Mouse (Mus musculus): Measurements from ENCODE around the gene Isg15. TPM values are rescaled to one million over a fixed set of nuclear protein-coding genes. Genes with fewer than 3 reads are reported as not detected.

Gene Isg15
- total and polyA plus RNA-seq, 2 experiments from 2014 or later: 1.7 to 3.9 TPM

- Histone ChIP-seq H3K4me3 (ENCODE audit: low read depth, low read length) (no peak overlapping the region), H3K9me3 (ENCODE audit: low read length) (no peaks in the 10 kb centered on the region), H3K4me1 (ENCODE audit: insufficient read depth, low read length) (no peaks in the 10 kb centered on the region), H3K9ac (replicated peaks; ENCODE audit: low read length, poor library complexity, severe bottlenecking) (no peak overlapping the region), H3K27ac (ENCODE audit: low read depth, low read length) (no peak overlapping the region), H3K36me3 (ENCODE audit: insufficient read depth, low read length) (no peaks in the 10 kb centered on the region; the same call in 1 of the 2 replicates), H3K27me3 (ENCODE audit: insufficient read depth, low read length) (no peaks in the 10 kb centered on the region), H3K4me2 (ENCODE audit: low read depth, low read length, poor library complexity, severe bottlenecking) (no peak overlapping the region)
- ATAC-seq (ENCODE audit: low FRiP score) (no peak), DNase-seq (ENCODE audit: low spot score) (no peak)
- no peak for TF ChIP-seq CTCF (IDR thresholded peaks at IDR 0.05)
- WGBS: 81% methylated on average over 16 of the region's 16 CpGs
These were observed 17.2 kb upstream of the Isg15 start for GRCm38 (mm10) chr4:156217838-156218237.

GRCm38 (mm10) chr4:156217022-156217669, 16.5 kb upstream of the Isg15 start:
- no peak overlapping the region for H3K9ac ChIP-seq (replicated peaks; ENCODE audit: low read length, poor library complexity, severe bottlenecking)
- no peak overlapping the region for H3K4me2 ChIP-seq (ENCODE audit: low read depth, low read length, poor library complexity, severe bottlenecking)
- DNase-seq (ENCODE audit: low spot score): no peak
- H3K4me3 ChIP-seq (ENCODE audit: low read depth, low read length): no peak overlapping the region
- no peaks in the 10 kb centered on the region for H3K27me3 ChIP-seq (ENCODE audit: insufficient read depth, low read length)
- 80% methylated on average over 16 of the region's 16 CpGs for WGBS
- no peak for ATAC-seq (ENCODE audit: low FRiP score)
- no peaks in the 10 kb centered on the region for H3K4me1 ChIP-seq (ENCODE audit: insufficient read depth, low read length)
- no peaks in the 10 kb centered on the region; the same call in 1 of the 2 replicates for H3K36me3 ChIP-seq (ENCODE audit: insufficient read depth, low read length)
- H3K9me3 ChIP-seq (ENCODE audit: low read length): no peaks in the 10 kb centered on the region
- no peak overlapping the region for H3K27ac ChIP-seq (ENCODE audit: low read depth, low read length)
- TF ChIP-seq CTCF (IDR thresholded peaks at IDR 0.05): no peak

GRCm38 (mm10) chr4:156216196-156216595, 15.6 kb upstream of the Isg15 start:
- Histone ChIP-seq H3K27ac (ENCODE audit: low read depth, low read length) (no peak overlapping the region), H3K4me2 (ENCODE audit: low read depth, low read length, poor library complexity, severe bottlenecking) (no peak overlapping the region), H3K9ac (replicated peaks; ENCODE audit: low read length, poor library complexity, severe bottlenecking) (no peak overlapping the region), H3K27me3 (ENCODE audit: insufficient read depth, low read length) (no peaks in the 10 kb centered on the region), H3K36me3 (ENCODE audit: insufficient read depth, low read length) (no peaks in the 10 kb centered on the region), H3K4me1 (ENCODE audit: insufficient read depth, low read length) (no peaks in the 10 kb centered on the region), H3K9me3 (ENCODE audit: low read length) (no peaks in the 10 kb centered on the region), H3K4me3 (ENCODE audit: low read depth, low read length) (no peak overlapping the region)
- TF ChIP-seq CTCF (IDR thresholded peaks at IDR 0.05): no peak
- ATAC-seq (ENCODE audit: low FRiP score) (no peak), DNase-seq (ENCODE audit: low spot score) (no peak)
- 94% methylated on average over 2 of the region's 2 CpGs for WGBS

GRCm38 (mm10) chr4:156215649-156216048, 15.0 kb upstream of the Isg15 start, which contains the start of gene Perm1:
Gene Perm1 (plus strand): TSS chr4:156215868.
- no peak for ATAC-seq (ENCODE audit: low FRiP score)
- 84% methylated on average over 4 of the region's 4 CpGs for WGBS

GRCm38 (mm10) chr4:156213134-156213533, 12.5 kb upstream of the Isg15 start:
- Histone ChIP-seq H3K4me3 (ENCODE audit: low read depth, low read length) (no peak overlapping the region), H3K36me3 (ENCODE audit: insufficient read depth, low read length) (no peaks in the 10 kb centered on the region), H3K9me3 (ENCODE audit: low read length) (no peaks in the 10 kb centered on the region), H3K27ac (ENCODE audit: low read depth, low read length) (no peak overlapping the region), H3K4me1 (ENCODE audit: insufficient read depth, low read length) (no peaks in the 10 kb centered on the region), H3K27me3 (ENCODE audit: insufficient read depth, low read length) (no peaks in the 10 kb centered on the region), H3K4me2 (ENCODE audit: low read depth, low read length, poor library complexity, severe bottlenecking) (no peak overlapping the region), H3K9ac (replicated peaks; ENCODE audit: low read length, poor library complexity, severe bottlenecking) (no peak overlapping the region)
- TF ChIP-seq CTCF (IDR thresholded peaks at IDR 0.05): no peak
- no peak for ATAC-seq (ENCODE audit: low FRiP score)
- DNase-seq (ENCODE audit: low spot score): no peak
- WGBS: 95% methylated on average over 13 of the region's 13 CpGs

More at GRCm38 (mm10) chr4:156215649-156216048, 15.0 kb upstream of the Isg15 start, which contains the start of gene Perm1:
- H3K9ac ChIP-seq (replicated peaks; ENCODE audit: low read length, poor library complexity, severe bottlenecking): no peak within 1 kb of the TSS
- H3K36me3 ChIP-seq (ENCODE audit: insufficient read depth, low read length): no peaks in the 10 kb centered on the region
- H3K27ac ChIP-seq (ENCODE audit: low read depth, low read length): no peak within 1 kb of the TSS
- H3K9me3 ChIP-seq (ENCODE audit: low read length): no peaks in the 10 kb centered on the region
- H3K4me3 ChIP-seq (ENCODE audit: low read depth, low read length): no peak within 1 kb of the TSS
- no peak for DNase-seq (ENCODE audit: low spot score)
- no peaks in the 10 kb centered on the region for H3K27me3 ChIP-seq (ENCODE audit: insufficient read depth, low read length)
- no peak within 1 kb of the TSS for H3K4me2 ChIP-seq (ENCODE audit: low read depth, low read length, poor library complexity, severe bottlenecking)
- H3K4me1 ChIP-seq (ENCODE audit: insufficient read depth, low read length): no peaks in the 10 kb centered on the region
- TF ChIP-seq CTCF (IDR thresholded peaks at IDR 0.05): no peak

GRCm38 (mm10) chr4:156209963-156210635, 9.5 kb upstream of the Isg15 start:
- no peak overlapping the region for H3K9ac ChIP-seq (replicated peaks; ENCODE audit: low read length, poor library complexity, severe bottlenecking)
- ATAC-seq (ENCODE audit: low FRiP score): no peak
- H3K4me1 ChIP-seq (ENCODE audit: insufficient read depth, low read length): no peaks in the 10 kb centered on the region
- H3K4me2 ChIP-seq (ENCODE audit: low read depth, low read length, poor library complexity, severe bottlenecking): no peak overlapping the region
- no peaks in the 10 kb centered on the region for H3K36me3 ChIP-seq (ENCODE audit: insufficient read depth, low read length)
- H3K27ac ChIP-seq (ENCODE audit: low read depth, low read length): no peak overlapping the region
- no peak overlapping the region for H3K4me3 ChIP-seq (ENCODE audit: low read depth, low read length)
- 76% methylated on average over 13 of the region's 13 CpGs for WGBS
- no peaks in the 10 kb centered on the region for H3K9me3 ChIP-seq (ENCODE audit: low read length)
- no peaks in the 10 kb centered on the region for H3K27me3 ChIP-seq (ENCODE audit: insufficient read depth, low read length)
- no peak for TF ChIP-seq CTCF (IDR thresholded peaks at IDR 0.05)
- DNase-seq (ENCODE audit: low spot score): no peak

Data from midbrain, postnatal 0 days (tissue).